Mouse (Mus musculus) spleen, postnatal 10 days (tissue): ENCODE results near the gene Mapk13.

Experiments used
- DNase-seq, 2 experiments: peaks; one replicate each; pipeline ENCODE4 v3.0.0; 2021 to 2022; ENCODE audit warnings: low spot score in 2 of 2

Gene Mapk13

DNA sequence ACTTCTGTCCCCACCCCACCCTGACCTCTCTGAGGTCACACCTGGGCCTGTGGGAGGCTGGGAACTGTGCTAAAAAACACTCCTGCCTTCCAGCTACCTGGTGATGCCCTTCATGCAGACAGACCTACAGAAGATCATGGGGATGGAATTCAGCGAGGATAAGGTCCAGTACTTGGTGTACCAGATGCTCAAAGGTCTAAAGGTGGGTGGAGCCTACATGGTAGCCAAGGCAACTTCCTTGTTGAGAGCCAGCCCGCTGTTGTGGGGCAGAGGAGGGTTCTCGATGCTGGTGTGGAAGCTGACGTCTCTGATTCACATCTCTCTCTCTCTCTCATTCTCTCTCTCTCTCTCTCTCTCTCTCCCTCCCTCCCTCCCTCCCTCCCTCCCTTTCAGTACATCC lies 6.1 kb downstream of the Mapk13 start:
- DNase-seq: no peak

DNA sequence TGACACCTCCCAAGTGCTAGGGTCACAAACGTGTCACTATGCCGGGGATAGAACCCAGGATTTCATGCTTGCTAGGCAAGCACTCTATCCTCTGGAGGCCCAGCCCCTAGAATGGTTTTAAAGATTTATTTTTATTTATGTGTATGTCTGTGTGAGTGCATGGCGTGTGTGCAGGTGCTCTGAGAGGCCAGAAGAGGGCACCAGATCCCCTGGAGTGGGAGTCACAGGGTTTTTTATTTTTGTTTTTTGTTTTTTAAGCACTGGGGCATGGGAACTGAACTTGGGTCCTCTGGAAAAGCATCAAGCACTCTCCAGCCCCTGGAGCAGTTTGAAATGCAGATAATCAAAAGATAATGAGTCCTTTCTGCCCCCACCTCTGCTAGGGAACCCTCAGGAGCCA lies 7.7 kb downstream of the Mapk13 start:
- DNase-seq: peak in 1 of 2 experiments; percentile 50

DNA sequence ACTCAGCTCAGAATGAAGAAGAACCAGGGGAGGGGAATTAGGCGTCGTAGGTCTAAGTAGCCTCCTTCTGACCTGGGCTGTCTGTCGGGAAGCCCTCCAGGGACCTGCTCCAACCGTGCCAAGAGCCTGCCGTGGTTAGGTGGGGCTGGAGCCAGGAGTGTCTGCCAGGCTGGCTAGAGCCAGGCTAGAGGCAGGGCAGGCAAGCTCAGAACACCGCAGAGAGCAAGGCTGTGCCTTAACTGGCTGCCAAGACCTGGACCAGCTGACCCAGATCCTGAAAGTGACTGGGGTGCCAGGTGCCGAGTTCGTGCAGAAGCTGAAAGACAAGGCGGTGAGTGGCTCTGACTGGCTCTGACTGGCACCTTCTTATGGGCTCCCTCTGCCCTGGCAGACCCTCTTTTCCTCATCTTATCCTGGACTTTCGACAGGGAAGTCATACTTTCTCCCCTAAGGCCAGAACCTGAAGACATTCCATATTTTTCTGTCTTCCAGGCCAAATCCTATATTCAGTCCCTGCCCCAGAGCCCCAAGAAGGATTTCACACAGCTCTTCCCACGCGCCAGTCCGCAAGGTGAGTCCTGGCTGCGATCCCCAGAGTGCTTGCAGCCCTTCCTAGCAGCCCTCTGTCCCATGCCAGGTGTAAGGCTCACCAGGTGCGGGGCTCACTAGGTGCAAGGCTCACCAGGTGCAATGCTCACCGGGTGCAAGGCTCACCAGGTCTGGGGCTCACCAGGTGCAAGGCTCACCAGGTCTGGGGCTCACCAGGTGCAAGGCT lies 8.3 kb downstream of the Mapk13 start:
- no peak for DNase-seq

DNA sequence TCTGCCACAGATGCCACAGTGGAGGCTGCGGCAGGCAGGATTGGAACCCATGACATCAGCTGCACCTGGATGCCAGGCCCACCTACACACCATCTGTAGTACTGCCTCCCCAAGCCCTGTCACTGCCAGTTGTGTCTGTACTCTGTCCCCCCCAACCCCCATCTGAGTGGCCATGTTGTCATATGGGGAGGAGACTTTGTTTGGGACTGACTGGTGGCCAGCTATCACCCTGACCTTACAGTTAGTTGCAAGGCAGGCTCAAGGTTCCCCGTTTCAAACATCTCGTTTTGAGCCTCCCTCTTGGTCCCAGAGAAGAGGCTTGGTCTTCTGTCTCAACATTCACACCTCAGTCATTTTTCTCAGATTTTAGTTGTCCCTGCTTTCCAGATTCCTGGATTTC lies 10.6 kb downstream of the Mapk13 start:
- no peak for DNase-seq

DNA sequence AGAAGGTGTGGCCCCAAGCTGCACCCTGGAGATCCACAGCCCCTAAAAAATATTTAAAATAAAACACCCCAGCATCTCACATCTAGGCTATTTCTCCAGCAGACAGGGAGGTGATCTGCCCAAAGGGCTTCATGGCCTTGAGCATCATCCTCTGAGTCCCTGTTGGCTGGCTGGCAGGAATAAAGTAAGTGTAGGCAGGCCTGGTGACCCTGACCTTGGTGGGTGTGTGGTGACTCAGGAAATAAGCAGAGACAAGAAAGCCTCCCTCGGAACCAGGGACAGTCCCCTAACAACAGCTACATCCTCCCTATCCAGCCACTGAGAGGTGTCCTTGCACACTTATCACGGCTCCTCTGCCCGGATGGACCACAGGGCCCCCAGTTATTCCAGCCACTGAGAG lies 11.7 kb downstream of the Mapk13 start:
- DNase-seq: no peak

DNA sequence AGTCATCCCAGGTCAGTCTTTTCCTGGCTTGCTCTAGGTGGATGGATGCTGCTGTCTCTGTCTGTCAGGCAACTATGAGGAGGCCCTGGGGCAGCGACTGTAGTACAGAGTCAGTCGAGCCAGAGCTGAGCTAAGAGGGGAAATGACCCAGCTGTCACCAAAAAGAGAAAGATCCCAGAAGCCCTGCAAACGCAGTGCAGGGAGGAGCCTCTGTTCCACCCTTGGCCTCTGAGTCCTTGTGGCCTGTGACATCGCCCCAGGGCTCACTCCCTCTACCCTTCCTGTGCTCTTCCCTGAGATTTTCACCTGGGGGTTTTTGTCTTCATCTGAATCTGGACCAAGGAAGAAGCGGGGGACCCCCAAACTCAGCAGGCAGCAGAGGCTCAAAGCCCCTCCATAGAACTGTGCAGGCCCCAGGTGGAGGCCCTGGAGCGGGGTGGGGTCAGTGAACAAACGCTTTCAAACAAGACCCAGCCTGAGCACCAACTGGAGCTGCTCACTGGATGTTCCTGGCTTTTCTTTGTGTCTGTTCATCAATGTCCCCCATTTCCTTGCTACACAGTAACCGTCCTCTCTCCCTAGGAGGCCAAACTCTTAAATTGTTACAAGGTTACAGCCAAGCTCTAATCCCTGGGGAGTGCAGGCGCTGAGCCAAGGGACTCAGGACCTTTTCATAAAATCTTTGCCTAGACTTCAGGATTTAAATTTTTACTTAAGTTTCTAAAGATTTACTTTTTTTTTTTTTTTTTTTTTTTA lies 12.4 kb downstream of the Mapk13 start:
- DNase-seq: no peak

DNA sequence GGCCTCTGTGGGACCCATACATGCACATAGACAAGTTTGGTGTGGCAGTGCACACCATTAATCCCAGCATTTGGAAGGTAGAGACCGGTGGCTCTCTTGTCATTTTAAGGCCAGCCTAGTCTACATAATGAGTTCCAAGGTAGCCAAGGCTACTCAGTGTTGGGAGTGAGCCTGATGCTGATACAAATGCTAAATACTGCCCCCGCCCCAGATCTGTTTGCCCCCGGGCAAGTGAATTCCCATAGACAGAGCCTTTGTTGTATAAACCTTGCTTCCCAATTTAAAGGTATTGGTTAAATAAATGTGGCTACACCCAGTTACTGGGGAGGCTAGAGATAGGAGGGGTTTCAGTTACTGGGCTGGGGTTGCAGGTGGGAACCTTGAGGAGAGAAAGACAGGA lies 15.9 kb downstream of the Mapk13 start:
- DNase-seq: no peak

DNA sequence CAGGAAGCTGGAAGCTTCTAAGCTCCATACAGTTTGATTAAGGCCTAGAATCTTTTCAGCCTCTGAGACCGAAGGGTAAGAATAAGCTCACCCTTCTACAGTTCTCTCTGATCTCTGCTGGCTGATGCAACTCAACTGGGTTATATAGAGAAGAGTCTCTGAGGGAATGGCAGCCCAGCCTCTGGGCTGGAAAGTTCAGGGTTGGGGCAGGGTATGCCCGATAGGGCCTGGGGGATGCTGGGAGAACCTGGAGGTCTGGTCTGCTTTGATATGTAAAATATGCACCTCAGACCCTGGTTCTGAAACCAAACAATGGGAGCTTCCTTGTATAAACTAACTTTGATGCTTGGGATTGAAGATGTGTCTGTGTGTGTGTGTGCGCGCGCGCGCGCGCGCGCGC lies 18.4 kb downstream of the Mapk13 start:
- DNase-seq: no peak

DNA sequence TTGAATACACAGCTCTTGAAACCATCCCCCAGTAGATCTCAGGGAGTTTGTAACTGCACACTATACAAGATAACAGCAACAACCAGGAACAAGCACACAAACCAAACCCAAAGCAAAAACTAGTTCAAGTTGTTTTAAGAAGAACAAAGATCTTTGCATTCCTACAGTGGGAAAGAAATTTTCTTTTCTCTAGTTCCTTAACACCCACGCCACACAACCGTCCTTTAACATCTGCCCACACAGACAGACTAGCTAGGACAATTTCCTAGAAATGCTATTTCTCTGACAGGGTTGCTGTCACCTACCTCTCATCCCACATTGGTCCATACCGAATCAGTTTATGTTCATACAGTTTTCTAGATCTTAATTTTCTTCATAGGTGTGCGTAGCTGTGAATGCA lies 27.9 kb downstream of the Mapk13 start:
- no peak for DNase-seq

DNA sequence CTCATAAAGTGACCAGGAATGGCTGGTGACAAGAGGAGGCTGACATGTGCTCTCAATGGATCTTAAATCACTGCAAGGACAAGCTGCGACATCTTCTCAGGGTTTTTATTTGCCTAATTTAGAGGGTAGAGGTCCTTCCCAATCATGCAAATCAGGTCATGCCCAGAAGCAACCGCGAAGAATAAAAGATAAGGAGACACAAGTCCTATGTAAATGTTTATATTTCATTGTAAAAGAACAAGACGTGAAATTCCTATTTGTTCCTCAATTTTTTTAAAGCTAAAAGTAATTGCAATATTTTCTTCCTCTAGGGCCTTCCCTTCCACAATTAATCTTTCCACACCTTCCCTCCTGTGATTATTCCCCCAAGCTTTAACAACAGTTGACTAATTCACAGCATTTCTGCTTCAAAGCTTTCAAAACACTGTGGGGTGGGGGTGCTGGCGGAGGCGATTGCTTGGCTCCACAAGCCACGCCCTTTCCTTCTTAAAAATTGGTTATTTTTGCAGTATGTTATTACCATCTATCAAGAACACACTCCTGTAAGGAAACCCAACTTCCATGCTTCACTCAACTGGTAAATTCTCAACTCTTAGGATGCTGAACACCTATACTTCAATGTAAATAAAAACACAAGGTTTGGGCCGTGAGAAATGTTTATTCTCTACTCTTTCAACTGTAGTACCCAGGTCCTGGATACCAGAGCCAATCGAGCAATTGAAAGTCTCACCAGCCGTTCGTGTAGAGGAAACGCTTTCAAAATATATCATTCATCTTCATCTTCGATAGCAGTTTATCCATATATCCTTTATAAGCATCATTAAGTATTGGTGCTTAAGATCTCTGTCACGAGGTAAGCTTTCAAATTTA lies 30.4 kb downstream of the Mapk13 start:
- DNase-seq: peak; percentile 29 to 72

DNA sequence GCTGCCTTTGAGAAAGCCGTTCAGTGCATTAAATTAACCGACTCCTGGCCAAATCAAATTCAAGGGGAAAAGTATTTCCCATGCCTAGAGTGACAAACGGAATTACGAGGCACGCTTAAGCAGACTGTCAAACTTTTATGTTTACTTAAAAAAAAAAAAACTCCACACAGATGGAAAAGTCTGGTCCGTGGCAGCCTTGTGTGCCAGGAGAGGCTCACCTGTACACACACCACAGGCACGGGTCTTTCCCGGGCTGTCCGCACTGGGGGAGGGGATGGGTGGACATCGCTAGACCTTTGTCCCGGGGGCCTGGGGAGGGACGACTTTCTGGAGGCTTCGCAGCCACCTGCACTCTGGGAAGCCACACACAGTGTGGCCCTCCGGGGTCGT lies 31.2 kb downstream of the Mapk13 start:
- DNase-seq: no peak

DNA sequence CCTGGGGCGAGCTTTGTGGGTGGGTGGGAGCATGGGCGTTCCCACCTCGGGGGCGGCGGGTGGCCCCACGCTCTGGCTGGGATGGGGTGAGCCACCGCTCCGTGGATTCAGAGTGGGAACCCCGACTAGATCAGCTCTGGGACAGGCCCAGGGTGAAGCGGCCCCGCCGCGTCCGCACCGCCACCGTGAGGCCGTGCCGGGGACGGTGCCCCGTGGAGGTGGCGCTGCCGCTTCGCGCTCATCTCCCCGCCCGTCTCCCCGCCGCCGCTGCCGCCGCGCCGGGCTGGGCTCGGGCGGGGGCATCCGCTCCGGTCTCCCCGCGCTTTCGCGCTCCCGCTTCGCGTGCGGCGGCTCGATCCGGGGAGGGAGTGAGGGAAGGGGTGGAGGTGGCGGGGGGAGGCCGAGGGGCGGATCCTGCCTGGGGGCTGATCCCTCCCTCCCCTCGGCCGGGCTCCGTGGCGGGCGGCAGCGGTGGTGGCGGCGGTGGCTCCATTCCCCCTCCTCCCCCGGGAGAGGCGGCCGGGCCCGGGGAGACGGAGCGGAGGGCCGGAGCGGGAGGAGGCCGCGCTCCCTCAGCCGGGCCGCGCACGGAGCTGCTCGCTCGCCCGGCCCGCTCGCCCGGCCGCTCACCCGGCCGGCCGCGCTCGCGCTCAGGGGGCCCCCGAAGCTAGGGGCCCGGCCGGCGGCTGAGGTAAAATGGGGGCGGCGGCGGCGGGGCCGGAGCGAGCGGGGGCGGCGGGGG lies 31.7 kb downstream of the Mapk13 start, which contains the start of gene Brpf3:
Brpf3 (plus strand) TSS at position 420 of the 742 bp plus-strand sequence.
- peak; percentile 87 for DNase-seq

DNA sequence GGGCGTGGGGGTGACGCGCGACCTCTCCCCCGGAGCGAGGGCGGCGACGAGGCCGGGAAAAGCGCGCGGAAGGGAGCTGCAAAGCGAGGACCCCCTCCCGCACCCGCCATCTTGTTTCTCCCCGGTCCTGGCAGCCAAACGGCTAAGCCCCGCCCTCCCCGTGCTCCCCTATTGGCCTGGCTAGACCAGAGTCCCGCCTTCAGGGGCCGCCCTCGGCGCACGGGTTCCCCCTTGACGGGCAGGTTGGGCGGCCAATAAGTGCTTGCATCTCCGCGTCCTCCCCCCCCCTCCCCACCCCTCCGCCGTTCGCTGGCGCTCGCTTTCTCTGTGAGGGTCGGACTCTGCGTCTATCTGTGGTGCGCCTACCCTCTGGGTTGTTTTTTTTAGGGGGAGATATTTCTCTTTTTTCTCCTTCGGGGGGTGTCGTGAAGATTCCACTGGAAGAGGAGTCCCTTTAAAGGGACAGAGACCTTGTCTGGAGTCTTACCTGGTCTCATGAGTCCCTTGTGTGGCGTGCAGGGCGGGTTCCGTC lies 32.4 kb downstream of the Mapk13 start:
- DNase-seq: peak; percentile 99 to 100

DNA sequence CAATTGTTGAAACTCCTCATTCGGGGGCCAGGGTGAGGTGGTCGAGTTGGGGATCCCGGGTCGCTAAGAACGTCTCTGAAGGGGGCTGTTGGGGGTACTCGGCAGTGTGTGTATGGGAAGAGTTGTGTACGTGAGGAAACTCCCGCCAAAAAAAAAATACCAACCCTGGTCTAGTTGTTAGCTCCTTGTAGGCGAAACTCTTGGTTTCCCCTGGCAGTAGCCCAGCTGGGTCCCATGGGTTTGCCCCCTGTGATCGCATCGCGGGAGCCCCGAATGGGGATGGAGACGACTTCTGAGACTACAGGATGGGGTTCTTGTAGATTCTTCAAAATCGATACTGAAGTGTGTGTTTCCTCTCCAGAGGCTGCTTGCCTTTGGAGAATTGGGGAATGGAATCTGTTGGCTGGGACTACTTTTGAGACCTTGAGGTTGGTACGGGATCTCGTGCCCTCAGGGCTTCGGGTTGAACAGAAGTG lies 32.9 kb downstream of the Mapk13 start:
- DNase-seq: peak; percentile 63 to 65

DNA sequence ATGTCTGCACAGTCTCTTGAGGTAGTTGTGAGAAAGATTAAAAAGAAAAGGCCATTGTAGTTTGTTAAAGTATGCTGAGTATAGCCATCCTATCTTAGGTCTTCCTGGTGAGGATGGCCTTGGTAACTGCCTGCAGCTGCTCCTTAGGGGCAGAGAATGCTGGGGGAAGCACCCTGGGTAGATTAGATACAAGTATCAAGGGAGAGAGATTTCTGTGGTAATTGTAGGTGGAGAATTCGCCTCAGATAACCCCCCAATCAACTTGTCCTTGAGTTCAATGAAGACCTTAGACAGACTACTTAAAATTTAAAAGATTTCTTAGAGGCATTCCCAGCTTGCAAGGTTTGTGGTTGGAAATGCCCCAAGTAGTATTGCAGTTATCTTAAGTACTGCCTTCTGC lies 34.2 kb downstream of the Mapk13 start:
- peak in 1 of 2 experiments; percentile 21 for DNase-seq

DNA sequence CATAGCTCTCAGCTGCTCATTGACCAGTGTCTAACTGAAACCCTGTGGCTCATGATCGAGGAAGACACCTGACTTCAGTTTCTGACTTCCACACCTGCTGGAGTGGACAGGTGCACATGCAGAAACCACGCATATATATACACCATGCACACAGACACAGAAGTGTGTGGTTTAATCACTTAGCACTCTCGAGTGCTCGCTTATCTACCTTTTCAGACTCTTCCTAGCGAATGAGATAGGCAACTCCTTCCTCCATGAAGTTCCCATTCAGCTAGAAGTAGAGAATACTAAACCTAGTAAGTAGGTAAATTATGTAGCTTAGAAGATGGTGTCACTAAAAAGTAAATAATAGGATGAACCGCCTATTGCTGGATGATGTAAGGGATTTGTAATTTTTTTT lies 35.9 kb downstream of the Mapk13 start:
- DNase-seq: peak in 1 of 2 experiments; percentile 6

DNA sequence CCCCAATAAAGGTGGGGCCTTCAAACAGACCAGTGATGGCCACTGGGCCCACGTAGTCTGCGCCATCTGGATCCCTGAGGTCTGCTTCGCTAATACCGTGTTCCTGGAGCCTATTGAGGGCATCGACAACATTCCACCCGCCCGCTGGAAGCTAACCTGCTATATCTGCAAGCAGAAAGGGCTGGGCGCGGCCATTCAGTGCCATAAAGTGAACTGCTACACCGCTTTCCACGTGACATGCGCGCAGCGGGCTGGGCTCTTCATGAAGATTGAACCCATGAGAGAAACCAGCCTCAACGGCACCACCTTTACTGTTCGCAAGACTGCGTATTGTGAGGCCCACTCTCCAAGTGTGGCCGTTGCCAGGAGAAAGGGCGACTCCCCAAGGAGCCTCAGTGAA lies 37.7 kb downstream of the Mapk13 start:
- no peak for DNase-seq

DNA sequence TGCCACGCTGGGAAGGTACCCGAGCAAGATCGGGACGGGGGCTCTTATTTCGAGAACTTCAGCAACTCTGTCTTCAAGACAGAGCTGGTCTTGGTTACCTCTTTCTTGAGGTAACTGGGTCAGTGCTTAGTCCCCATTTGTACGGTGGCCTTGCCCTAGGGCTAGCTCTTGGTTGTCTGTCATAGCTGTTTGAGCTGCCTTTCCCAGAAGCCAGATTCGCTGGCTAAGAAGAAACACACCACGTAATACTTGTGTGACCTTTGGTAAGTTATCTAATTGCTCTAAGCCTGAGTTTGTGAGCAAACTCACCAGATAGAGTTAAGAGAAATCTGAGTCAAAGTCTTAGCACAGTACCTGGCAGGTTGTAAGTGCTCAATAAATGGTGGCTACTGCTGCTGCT lies 39.6 kb downstream of the Mapk13 start:
- peak in 1 of 2 experiments; percentile 23 for DNase-seq

DNA sequence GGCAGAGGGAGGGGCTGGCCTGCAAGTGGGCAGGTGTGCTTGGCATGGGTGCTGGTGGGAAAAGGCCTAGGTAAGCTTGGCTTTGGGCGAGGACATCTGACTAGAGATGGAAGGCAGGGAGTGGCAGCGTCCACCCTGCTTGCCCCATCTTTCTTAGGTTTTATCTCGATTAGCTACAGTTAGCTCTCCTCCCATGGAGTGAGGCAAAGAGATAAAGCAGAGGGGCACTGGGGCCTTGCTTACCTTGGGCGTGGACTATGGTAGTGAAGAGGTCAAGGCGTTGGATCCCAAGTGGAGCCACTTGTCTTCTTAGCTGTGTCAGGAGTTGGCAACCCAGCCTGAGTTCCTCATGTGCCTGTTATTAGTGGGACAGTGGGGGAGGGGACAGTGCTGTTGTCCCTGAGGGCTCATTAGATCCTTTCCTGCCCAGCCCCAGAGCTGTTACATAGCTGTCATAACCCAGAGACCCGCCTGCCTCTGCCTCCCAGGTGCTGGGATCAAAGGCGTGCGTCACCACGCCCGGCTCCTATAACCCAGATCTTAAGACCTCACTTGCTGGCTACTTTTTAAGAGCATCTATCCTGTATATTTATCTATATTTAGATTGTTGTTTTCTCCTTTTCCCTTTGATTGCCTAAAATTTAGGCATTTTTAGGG lies 40.2 kb downstream of the Mapk13 start:
- peak in 1 of 2 experiments; percentile 63 for DNase-seq

DNA sequence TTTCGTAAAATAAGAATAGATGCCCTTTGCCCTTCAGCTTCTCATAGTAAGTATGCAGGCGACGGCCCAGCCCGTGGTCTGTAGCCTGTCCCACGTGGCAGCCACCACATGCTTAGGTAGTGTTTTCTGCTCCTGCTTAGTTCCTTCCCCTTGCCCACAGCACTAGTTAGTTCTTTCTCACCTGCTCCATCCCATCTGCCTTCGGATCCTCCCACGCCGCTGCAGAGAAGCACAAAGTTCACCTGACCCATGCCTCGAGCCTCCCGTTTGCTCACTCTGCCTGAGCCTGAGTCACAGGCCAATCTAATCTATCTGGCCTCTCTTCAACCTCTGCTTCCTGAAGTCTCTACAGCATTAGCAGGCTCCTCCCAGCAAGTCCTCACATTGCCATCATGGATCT lies 43.2 kb downstream of the Mapk13 start:
- peak in 1 of 2 experiments; percentile 8 for DNase-seq
